7 mouse cellular contexts compared by ENCODE assay signal in the genomic region with DNA sequence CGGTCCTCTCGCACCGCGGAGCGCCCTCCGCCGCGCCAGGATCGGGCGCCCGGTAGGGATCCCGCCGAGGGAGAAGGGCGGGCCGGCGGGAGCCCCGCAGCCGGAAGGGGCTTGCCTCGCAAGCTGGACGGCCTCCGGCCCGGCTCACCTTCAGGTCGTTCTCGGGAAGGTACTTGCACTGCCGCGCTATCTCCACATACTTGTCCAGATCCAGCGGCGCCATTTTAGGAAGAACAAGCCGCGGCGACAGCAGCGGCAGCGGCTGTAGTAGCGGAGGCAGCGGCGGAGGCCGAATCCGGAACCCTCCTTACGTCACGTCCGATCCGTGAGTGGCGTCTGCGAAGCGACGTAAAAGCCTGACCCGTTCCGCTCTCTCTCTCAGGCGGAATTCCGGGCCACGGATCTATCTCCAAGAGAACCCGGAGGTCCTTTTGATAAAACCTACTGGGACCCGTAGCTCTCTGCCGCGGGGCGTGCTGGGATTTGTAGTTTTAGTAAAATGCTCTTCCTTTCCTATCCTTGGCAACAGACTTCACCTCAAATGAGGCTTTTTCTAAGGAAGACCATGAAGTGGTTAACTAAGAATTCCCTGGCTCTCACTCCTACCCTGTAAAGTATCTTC. TPM values are rescaled to one million over a fixed set of nuclear protein-coding genes. Genes with fewer than 3 reads are reported as not detected.
DNase-seq lines count a peak whose midpoint lies in the region; ATAC-seq and TF ChIP-seq lines count a peak whose summit lies in the region.

A gene (minus strand): TSS at position 433 of the 622 bp plus-strand sequence.

- TF ChIP-seq CTCF in intestine, postnatal 0 days (IDR thresholded peaks at IDR 0.05; ENCODE audit: low read depth), result no peak
- no peak for TF ChIP-seq CTCF in small intestine, adult 2 months (IDR thresholded peaks at IDR 0.05; ENCODE audit: extremely low read depth, insufficient read length, insufficient replicate concordance, low read depth, low read length)

- H3K36me3 ChIP-seq in embryonic facial prominence, embryonic 10.5 days (replicated peaks), result no peaks in the 10 kb centered on the region
- H3K36me3 ChIP-seq in intestine, postnatal 0 days (ENCODE audit: control insufficient read depth, insufficient read depth), result no peaks in the 10 kb centered on the region
- H3K36me3 ChIP-seq in midbrain, embryonic 12.5 days, result no peaks in the 10 kb centered on the region
- H3K36me3 ChIP-seq in small intestine, adult 2 months (ENCODE audit: control insufficient read depth, insufficient read depth, low read length), result no peaks in the 10 kb centered on the region

- intact Hi-C loops in left cerebral cortex, postnatal 4 days (cut with DNase I), result no loop called here

- peak within 1 kb of the TSS; percentile 75 for H3K9ac ChIP-seq in intestine, postnatal 0 days (ENCODE audit: low read depth, low read length)
- H3K9ac ChIP-seq in midbrain, embryonic 12.5 days (replicated peaks), result peak within 1 kb of the TSS; percentile 82

- peak within 1 kb of the TSS; percentile 94 for H3K27ac ChIP-seq in embryonic facial prominence, embryonic 10.5 days (replicated peaks)
- H3K27ac ChIP-seq in intestine, postnatal 0 days (ENCODE audit: low read depth, low read length), result peak within 1 kb of the TSS; percentile 93
- H3K27ac ChIP-seq in midbrain, embryonic 12.5 days (replicated peaks), result peak within 1 kb of the TSS; percentile 94
- peak within 1 kb of the TSS; percentile 88 for H3K27ac ChIP-seq in small intestine, adult 2 months (ENCODE audit: insufficient read depth, low read depth, low read length)

- no peaks in the 10 kb centered on the region for H3K9me3 ChIP-seq in embryonic facial prominence, embryonic 10.5 days
- no peaks in the 10 kb centered on the region for H3K9me3 ChIP-seq in intestine, postnatal 0 days (ENCODE audit: control insufficient read depth)
- H3K9me3 ChIP-seq in midbrain, embryonic 12.5 days, result no peaks in the 10 kb centered on the region

- peak; percentile 94 for DNase-seq in adrenal gland, postnatal 10 days
- peak; percentile 94 for DNase-seq in embryonic facial prominence, embryonic 10.5 days (ENCODE audit: low spot score)
- peak; percentile 68 for DNase-seq in gonadal fat pad, adult 2 months (ENCODE audit: low read depth)
- DNase-seq in left cerebral cortex, postnatal 4 days, result peak; percentile 94

- TF ChIP-seq POLR2A in small intestine, adult 2 months (IDR thresholded peaks at IDR 0.05; ENCODE audit: low read depth, low read length), result peak; percentile 80

- H3K27me3 ChIP-seq in embryonic facial prominence, embryonic 10.5 days (replicated peaks; ENCODE audit: low read depth, poor library complexity, severe bottlenecking), result no peaks in the 10 kb centered on the region
- no peaks in the 10 kb centered on the region for H3K27me3 ChIP-seq in intestine, postnatal 0 days (replicated peaks; ENCODE audit: control insufficient read depth, insufficient read depth, low read length)
- no peaks in the 10 kb centered on the region for H3K27me3 ChIP-seq in midbrain, embryonic 12.5 days
- H3K27me3 ChIP-seq in small intestine, adult 2 months (ENCODE audit: control insufficient read depth, insufficient read depth, low read length), result no peaks in the 10 kb centered on the region

- WGBS in embryonic facial prominence, embryonic 10.5 days, result 0% methylated on average over 56 of the region's 56 CpGs
- WGBS in intestine, postnatal 0 days, result under 1% methylated on average over 51 of the region's 56 CpGs
- under 1% methylated on average over 53 of the region's 56 CpGs for WGBS in midbrain, embryonic 12.5 days
- WGBS in small intestine, adult 2 months, result under 1% methylated on average over 55 of the region's 56 CpGs

- H3K4me2 ChIP-seq in intestine, postnatal 0 days (replicated peaks; ENCODE audit: low read depth), result peak within 1 kb of the TSS; percentile 65
- peak within 1 kb of the TSS; percentile 67 for H3K4me2 ChIP-seq in midbrain, embryonic 12.5 days (replicated peaks)

- H3K4me3 ChIP-seq in embryonic facial prominence, embryonic 10.5 days, result peak within 1 kb of the TSS; percentile 83
- H3K4me3 ChIP-seq in intestine, postnatal 0 days (ENCODE audit: low read depth, low read length), result peak within 1 kb of the TSS; percentile 84
- peak within 1 kb of the TSS; percentile 82 for H3K4me3 ChIP-seq in midbrain, embryonic 12.5 days
- H3K4me3 ChIP-seq in small intestine, adult 2 months (ENCODE audit: low read depth, low read length), result peak within 1 kb of the TSS; percentile 92

- H3K4me1 ChIP-seq in embryonic facial prominence, embryonic 10.5 days, result peaks cover 11% of the 10 kb centered on the region
- 0 out of 2 replicates have a peak, but pooled peaks cover 2% of the 10 kb centered on the region for H3K4me1 ChIP-seq in intestine, postnatal 0 days (replicated peaks; ENCODE audit: control insufficient read depth, insufficient read depth, low read length)
- H3K4me1 ChIP-seq in midbrain, embryonic 12.5 days, result peaks cover 21% of the 10 kb centered on the region
- H3K4me1 ChIP-seq in small intestine, adult 2 months (ENCODE audit: control insufficient read depth, insufficient read depth, insufficient read length, low read length), result no peaks in the 10 kb centered on the region

- ATAC-seq in intestine, postnatal 0 days, result peak; percentile 97
- ATAC-seq in midbrain, embryonic 12.5 days (ENCODE audit: low FRiP score, low read depth), result peak; percentile 98

RNA-seq across cellular contexts. Expression of the gene that starts here (rescaled TPM):
- 10 to 100 TPM; 80.8 to 80.9 TPM for total RNA-seq in adrenal gland, postnatal 10 days (2021)
- 72.1 and 78.2 TPM in 2 replicates for polyA plus RNA-seq in embryonic facial prominence, embryonic 10.5 days (2016; fragmentation: Nextera tagmentation; extraction: Ambion mirVana)
- 28.7 and 29.7 TPM in 2 replicates for polyA plus RNA-seq in gonadal fat pad, adult 2 months (2012; rRNA removed)
- 53.6 and 54.5 TPM in 2 replicates for polyA plus RNA-seq in intestine, postnatal 0 days (2015; fragmentation: Nextera tagmentation; extraction: Ambion mirVana)
- total RNA-seq in left cerebral cortex, postnatal 4 days (2021), result 10 to 100 TPM; 64.8 to 74.3 TPM
- polyA plus RNA-seq in midbrain, embryonic 12.5 days (2016; fragmentation: Nextera tagmentation; extraction: Ambion mirVana), result 82.9 and 84.5 TPM in 2 replicates
- 4.3 and 8.9 TPM in 2 replicates for polyA plus RNA-seq in small intestine, adult 2 months (2012; rRNA removed)

Comparison
In these comparisons a context has a peak if more than half of its experiments do, and no peak if none do; other contexts are left out.
1. Peak in every context shown above with its lines: DNase-seq, ATAC-seq, H3K4me3 ChIP-seq and H3K27ac ChIP-seq.